Mouse (Mus musculus) testis, adult 2 months (tissue): ENCODE measurements around the gene Maco1.

Source experiments
- CTCF ChIP-seq: fragments of 200-500 bp; IDR thresholded peaks from 2 replicates; pipeline ENCODE4 v1.5.1; 2012; ENCODE audit warnings: low read depth, mild to moderate bottlenecking, inconsistent platforms, low read length, moderate library complexity; ENCODE audit not compliant: control insufficient read depth, insufficient read depth, insufficient replicate concordance
- POLR2A ChIP-seq: fragments of 200-500 bp; IDR thresholded peaks from 2 replicates; pipeline ENCODE4 v1.6.1; 2012; ENCODE audit warnings: low read depth, mild to moderate bottlenecking, inconsistent platforms, low read length, moderate library complexity; ENCODE audit not compliant: control insufficient read depth

GRCm38 (mm10) chr4:134814229-134814571, 38.9 kb downstream of the Maco1 start:
- no peak for TF ChIP-seq CTCF
- no peak for TF ChIP-seq POLR2A
